Mouse (Mus musculus): ENCODE measurements at regions not wholly inside any gene's neighbourhood (a gene's known extent, or its start where the extent isn't known, plus 50 kb on each side); places are given as distances from the start of the nearest gene placed in this dataset.

GRCm38 (mm10) chr3:7134714-7135113 lies 514.5 kb upstream of the 1700008P02Rik start:
- WGBS = 64% methylated on average over 1 of the region's 1 CpGs
- ATAC-seq (ENCODE audit: low read depth) = no peak

More at GRCm38 (mm10) chr3:7134714-7135113, 514.5 kb upstream of the 1700008P02Rik start:
- Histone ChIP-seq H3K4me3 (ENCODE audit: low read depth, low read length) (no peak overlapping the region), H3K27me3 (replicated peaks; ENCODE audit: control insufficient read depth, insufficient read depth, low read length) (no peaks in the 10 kb centered on the region), H3K4me2 (ENCODE audit: low read depth, low read length) (no peak overlapping the region), H3K4me1 (ENCODE audit: control insufficient read depth, insufficient read depth, low read length) (no peaks in the 10 kb centered on the region), H3K27ac (replicated peaks; ENCODE audit: low read depth, low read length) (no peak overlapping the region), H3K9me3 (ENCODE audit: control insufficient read depth, low read length) (no peaks in the 10 kb centered on the region), H3K36me3 (ENCODE audit: control insufficient read depth, insufficient read depth, low read length) (no peaks in the 10 kb centered on the region), H3K9ac (ENCODE audit: low read depth, low read length) (no peak overlapping the region)
- DNase-seq (ENCODE audit: low spot score) = no peak

Measured in embryonic facial prominence, embryonic 14.5 days (tissue).